Mouse (Mus musculus): ENCODE results near the gene Calm2. TPM values are rescaled to one million over a fixed set of nuclear protein-coding genes. Genes with fewer than 3 reads are reported as not detected.

The Calm2 gene
- polyA plus RNA-seq, 1 experiment from 2014 or later = 397 TPM

DNA sequence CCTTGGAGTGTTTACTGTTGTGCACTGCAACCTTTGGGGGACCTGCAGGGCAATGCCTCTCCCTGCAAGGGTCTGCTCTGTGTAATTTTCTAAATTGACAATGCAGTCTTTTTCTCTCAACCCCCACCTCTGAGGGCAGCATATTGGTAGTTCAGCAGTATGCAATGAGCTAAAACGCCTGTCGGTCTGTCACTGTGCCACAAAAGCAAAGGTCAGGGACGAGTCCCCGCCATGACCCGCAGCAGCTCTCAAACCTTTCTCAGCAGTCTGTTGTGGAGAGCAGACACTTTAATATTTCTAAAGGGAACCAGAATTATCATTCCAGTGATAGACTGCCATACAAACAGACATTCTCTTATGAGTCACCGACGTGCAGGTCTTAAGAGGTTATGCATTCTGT is 11.2 kb upstream of the Calm2 start:
- Histone ChIP-seq H3K27me3 (ENCODE audit: insufficient read depth, low read length) (no peaks in the 10 kb centered on the region), H3K9ac (replicated peaks) (no peak overlapping the region), H3K36me3 (replicated peaks; ENCODE audit: insufficient read depth, low read length) (no peaks in the 10 kb centered on the region), H3K27ac (ENCODE audit: low read depth) (no peak overlapping the region), H3K4me1 (ENCODE audit: insufficient read depth) (peaks cover 26% of the 10 kb centered on the region), H3K4me2 (ENCODE audit: low read depth, low read length) (no peak overlapping the region; the same call in 1 of the 2 replicates), H3K4me3 (ENCODE audit: low read depth, low read length) (no peak overlapping the region), H3K9me3 (ENCODE audit: low read length) (no peaks in the 10 kb centered on the region)
- WGBS (ENCODE audit: insufficient replicate concordance) = 57% methylated on average over 7 of the region's 7 CpGs
- TF ChIP-seq EP300 (IDR thresholded peaks at IDR 0.05; ENCODE audit: low read depth) = no peak
- no peak for TF ChIP-seq CTCF (IDR thresholded peaks at IDR 0.05; ENCODE audit: low read depth)
- ATAC-seq = peak; percentile 62
- peak; percentile 44 for DNase-seq

DNA sequence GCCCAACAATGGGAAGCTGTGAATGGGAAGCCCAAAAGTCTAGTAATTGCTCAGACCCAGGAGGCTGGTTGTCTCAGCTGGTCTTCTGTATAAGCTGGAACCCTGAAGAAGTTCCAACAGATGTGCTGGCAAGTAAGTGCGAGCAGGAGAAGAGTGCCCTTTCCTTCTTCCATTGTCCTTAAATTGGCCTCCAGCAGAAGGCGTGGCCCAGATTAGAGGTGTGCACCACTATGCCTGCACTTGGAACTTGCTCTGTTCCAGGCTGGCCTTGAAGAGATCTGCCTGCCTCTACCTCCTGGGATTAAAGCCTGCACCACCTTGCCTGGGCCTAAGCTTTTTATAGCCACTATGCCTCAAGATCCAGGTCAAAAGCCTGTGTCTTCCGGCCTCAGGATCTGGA is 7.4 kb upstream of the Calm2 start:
- no peak overlapping the region for H3K9ac ChIP-seq (replicated peaks)
- H3K4me1 ChIP-seq (ENCODE audit: insufficient read depth) = peaks cover 15% of the 10 kb centered on the region
- no peak overlapping the region for H3K4me2 ChIP-seq (ENCODE audit: low read depth, low read length)
- H3K27ac ChIP-seq (ENCODE audit: low read depth) = no peak overlapping the region
- H3K4me3 ChIP-seq (ENCODE audit: low read depth, low read length) = no peak overlapping the region
- no peaks in the 10 kb centered on the region for H3K9me3 ChIP-seq (ENCODE audit: low read length)
- no peaks in the 10 kb centered on the region for H3K27me3 ChIP-seq (ENCODE audit: insufficient read depth, low read length)
- no peaks in the 10 kb centered on the region for H3K36me3 ChIP-seq (replicated peaks; ENCODE audit: insufficient read depth, low read length)
- 82% methylated on average over 3 of the region's 3 CpGs for WGBS (ENCODE audit: insufficient replicate concordance)
- DNase-seq = no peak
- no peak for ATAC-seq
- TF ChIP-seq EP300 (IDR thresholded peaks at IDR 0.05; ENCODE audit: low read depth) = no peak
- no peak for TF ChIP-seq CTCF (IDR thresholded peaks at IDR 0.05; ENCODE audit: low read depth)

DNA sequence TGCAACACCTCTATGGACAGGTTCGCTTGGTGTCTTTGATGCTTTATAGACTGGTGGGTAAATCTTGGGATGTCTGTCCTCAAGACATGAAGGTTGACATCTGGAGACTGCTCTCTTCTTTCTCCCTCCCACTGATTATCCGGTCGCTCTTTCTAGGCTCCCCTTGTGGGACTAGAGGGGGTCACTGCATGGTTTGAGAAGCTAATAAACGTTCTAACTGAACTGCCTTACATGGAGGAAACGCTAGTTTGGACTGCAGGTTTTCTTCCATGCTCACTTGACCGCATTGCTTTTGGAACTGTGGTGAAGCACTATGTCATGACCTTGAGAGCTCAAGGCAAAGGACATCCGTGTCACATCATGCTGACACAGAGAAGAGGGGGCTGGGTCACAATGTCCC is 6.6 kb upstream of the Calm2 start:
- no peak for ATAC-seq

DNA sequence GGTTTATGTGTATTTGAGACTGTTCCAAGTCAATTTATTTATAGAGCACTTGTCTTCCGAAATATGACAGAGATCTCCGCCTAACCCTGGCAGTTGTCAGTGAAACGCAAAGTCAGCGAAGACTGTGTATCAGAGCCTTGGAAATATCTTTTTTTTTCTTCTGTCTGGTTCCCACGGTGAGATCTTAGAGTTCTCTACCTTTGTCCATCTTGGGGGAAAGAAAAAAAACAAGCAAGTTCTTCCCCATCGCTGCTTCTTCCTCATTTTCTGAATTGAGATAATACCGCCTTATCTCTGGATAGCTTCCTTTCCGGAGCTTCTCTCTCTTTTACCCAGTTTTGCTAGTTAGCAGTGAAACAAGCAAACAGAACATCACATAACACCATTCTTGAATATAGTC is 2.1 kb upstream of the Calm2 start:
- DNase-seq = no peak
- H3K9me3 ChIP-seq (ENCODE audit: low read length) = no peaks in the 10 kb centered on the region
- peaks cover 16% of the 10 kb centered on the region; the same call in 1 of the 2 replicates for H3K4me1 ChIP-seq (ENCODE audit: insufficient read depth)
- H3K36me3 ChIP-seq (replicated peaks; ENCODE audit: insufficient read depth, low read length) = peaks cover 2% of the 10 kb centered on the region; the same call in 1 of the 2 replicates
- no peak for ATAC-seq
- no peak for TF ChIP-seq CTCF (IDR thresholded peaks at IDR 0.05; ENCODE audit: low read depth)
- TF ChIP-seq EP300 (IDR thresholded peaks at IDR 0.05; ENCODE audit: low read depth) = no peak
- no peak overlapping the region for H3K9ac ChIP-seq (replicated peaks)
- no peaks in the 10 kb centered on the region for H3K27me3 ChIP-seq (ENCODE audit: insufficient read depth, low read length)
- no peak overlapping the region for H3K27ac ChIP-seq (ENCODE audit: low read depth)
- no peak overlapping the region for H3K4me3 ChIP-seq (ENCODE audit: low read depth, low read length)
- 32% methylated on average over 8 of the region's 8 CpGs for WGBS (ENCODE audit: insufficient replicate concordance)
- peak overlapping the region; percentile 23; the same call in 1 of the 2 replicates for H3K4me2 ChIP-seq (ENCODE audit: low read depth, low read length)

More for the DNA sequence above, 6.6 kb upstream of the Calm2 start:
- no peak overlapping the region for H3K27ac ChIP-seq (ENCODE audit: low read depth)
- H3K9me3 ChIP-seq (ENCODE audit: low read length) = no peaks in the 10 kb centered on the region
- TF ChIP-seq EP300 (IDR thresholded peaks at IDR 0.05; ENCODE audit: low read depth) (no peak), CTCF (IDR thresholded peaks at IDR 0.05; ENCODE audit: low read depth) (no peak)
- 85% methylated on average over 7 of the region's 7 CpGs for WGBS (ENCODE audit: insufficient replicate concordance)
- H3K4me2 ChIP-seq (ENCODE audit: low read depth, low read length) = no peak overlapping the region
- H3K4me3 ChIP-seq (ENCODE audit: low read depth, low read length) = no peak overlapping the region
- H3K4me1 ChIP-seq (ENCODE audit: insufficient read depth) = peaks cover 8% of the 10 kb centered on the region; the same call in 1 of the 2 replicates
- H3K9ac ChIP-seq (replicated peaks) = no peak overlapping the region
- DNase-seq = no peak
- no peaks in the 10 kb centered on the region for H3K36me3 ChIP-seq (replicated peaks; ENCODE audit: insufficient read depth, low read length)
- no peaks in the 10 kb centered on the region for H3K27me3 ChIP-seq (ENCODE audit: insufficient read depth, low read length)

DNA sequence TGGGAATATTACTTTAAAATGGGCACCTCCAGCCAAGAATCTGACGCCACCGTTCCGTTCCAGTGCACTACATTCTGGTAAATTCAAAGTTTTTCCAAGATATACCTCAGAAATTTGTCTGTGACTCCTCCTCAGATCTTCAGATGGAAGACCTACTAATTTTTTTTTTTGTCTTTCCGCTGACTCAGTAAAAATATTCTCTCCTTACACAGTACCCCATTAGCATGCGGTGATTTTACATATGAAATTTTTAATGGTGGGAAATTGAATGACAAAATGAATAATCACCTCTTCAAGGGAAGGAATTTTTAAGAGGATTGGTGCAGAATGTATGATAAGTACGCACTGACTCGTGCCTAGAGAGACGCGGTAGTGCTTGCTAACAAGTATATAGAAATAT is 1.6 kb upstream of the Calm2 start:
- Histone ChIP-seq H3K4me3 (ENCODE audit: low read depth, low read length) (no peak overlapping the region), H3K27me3 (ENCODE audit: insufficient read depth, low read length) (no peaks in the 10 kb centered on the region), H3K36me3 (replicated peaks; ENCODE audit: insufficient read depth, low read length) (peaks cover 2% of the 10 kb centered on the region; the same call in 1 of the 2 replicates), H3K27ac (ENCODE audit: low read depth) (no peak overlapping the region), H3K9me3 (ENCODE audit: low read length) (no peaks in the 10 kb centered on the region), H3K9ac (replicated peaks) (no peak overlapping the region), H3K4me2 (ENCODE audit: low read depth, low read length) (peak overlapping the region; percentile 23; the same call in 1 of the 2 replicates), H3K4me1 (ENCODE audit: insufficient read depth) (peaks cover 22% of the 10 kb centered on the region)
- no peak for TF ChIP-seq EP300 (IDR thresholded peaks at IDR 0.05; ENCODE audit: low read depth)
- WGBS (ENCODE audit: insufficient replicate concordance) = 74% methylated on average over 9 of the region's 9 CpGs
- ATAC-seq (no peak), DNase-seq (no peak)

DNA sequence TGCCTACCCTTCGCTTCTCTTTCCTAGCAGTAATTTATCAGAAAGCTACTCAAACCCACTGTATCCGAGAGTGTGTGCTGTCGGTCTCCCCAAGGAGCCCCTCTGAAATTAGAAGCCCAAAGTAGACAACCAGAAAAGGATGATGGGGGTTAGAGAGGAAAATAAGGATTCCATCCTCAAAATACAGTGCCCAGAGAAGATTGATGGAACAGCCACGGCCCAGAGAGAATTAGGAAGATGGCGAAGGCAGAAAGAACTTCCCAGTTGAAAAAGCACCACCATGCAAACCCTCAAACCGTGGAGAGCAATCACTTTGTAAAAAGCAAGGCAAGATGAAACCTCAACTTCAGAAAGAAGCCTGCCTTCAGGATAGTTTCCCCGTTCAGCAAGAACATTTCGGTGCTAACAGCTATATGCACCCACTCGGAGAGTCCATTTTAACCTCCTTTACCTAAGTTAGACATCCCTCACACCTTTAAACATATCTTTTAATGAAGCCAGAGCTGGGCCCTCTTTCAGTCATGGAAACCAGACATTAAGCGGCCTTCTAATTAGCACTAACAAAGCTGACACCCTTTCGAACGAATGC is 971 bp upstream of the Calm2 start:
- H3K9me3 ChIP-seq (ENCODE audit: low read length) = no peaks in the 10 kb centered on the region
- H3K36me3 ChIP-seq (replicated peaks; ENCODE audit: insufficient read depth, low read length) = peaks cover 2% of the 10 kb centered on the region; the same call in 1 of the 2 replicates
- H3K4me2 ChIP-seq (ENCODE audit: low read depth, low read length) = peak overlapping the region; percentile 90
- no peaks in the 10 kb centered on the region for H3K27me3 ChIP-seq (ENCODE audit: insufficient read depth, low read length)
- H3K9ac ChIP-seq (replicated peaks) = peak overlapping the region; percentile 87
- no peak for DNase-seq
- peak overlapping the region; percentile 92 for H3K27ac ChIP-seq (ENCODE audit: low read depth)
- H3K4me3 ChIP-seq (ENCODE audit: low read depth, low read length) = peak overlapping the region; percentile 75
- 53% methylated on average over 12 of the region's 12 CpGs for WGBS (ENCODE audit: insufficient replicate concordance)
- no peak for ATAC-seq
- peaks cover 28% of the 10 kb centered on the region for H3K4me1 ChIP-seq (ENCODE audit: insufficient read depth)
- no peak for TF ChIP-seq CTCF (IDR thresholded peaks at IDR 0.05; ENCODE audit: low read depth)
- TF ChIP-seq EP300 (IDR thresholded peaks at IDR 0.05; ENCODE audit: low read depth) = no peak

Data from liver, postnatal 0 days (tissue).